Mouse (Mus musculus): ENCODE measurements at regions not wholly inside any gene's neighbourhood (a gene's known extent, or its start where the extent isn't known, plus 50 kb on each side); places are given as distances from the start of the nearest gene placed in this dataset.
A peak's percentile ranks its signal among the peaks of the same experiment; 100 is the strongest.

DNA sequence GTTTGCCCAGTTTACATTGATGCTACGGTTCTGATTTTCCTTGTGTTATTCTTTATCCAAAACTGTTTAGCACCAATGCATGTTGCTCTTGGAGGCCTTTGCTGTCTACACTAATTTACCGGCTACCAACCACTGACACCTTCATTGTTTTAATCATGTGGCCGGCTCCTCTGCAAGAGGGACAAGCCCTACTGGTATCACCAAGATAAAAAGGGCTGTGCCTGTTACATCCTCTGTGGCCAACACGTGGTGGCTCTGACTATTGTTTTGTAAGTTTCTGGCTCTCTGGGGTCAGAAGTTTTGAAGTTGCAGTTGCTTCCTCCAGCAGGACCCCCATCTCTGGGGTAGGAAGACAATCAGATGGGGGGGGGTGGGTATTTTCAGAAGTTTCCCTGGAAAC, 214.3 kb downstream of the Gm5426 start:
- Histone ChIP-seq H3K27me3 (replicated peaks; ENCODE audit: control insufficient read depth, insufficient read depth, low read length) (no peaks in the 10 kb centered on the region), H3K36me3 (ENCODE audit: control insufficient read depth, insufficient read depth) (no peaks in the 10 kb centered on the region), H3K4me3 (replicated peaks; ENCODE audit: low read length) (no peak overlapping the region), H3K4me1 (replicated peaks; ENCODE audit: control insufficient read depth, insufficient read depth, low read length) (no peaks in the 10 kb centered on the region), H3K27ac (ENCODE audit: low read length) (no peak overlapping the region), H3K9me3 (ENCODE audit: control insufficient read depth, low read length) (no peaks in the 10 kb centered on the region), H3K9ac (replicated peaks; ENCODE audit: low read depth, low read length) (no peak overlapping the region), H3K4me2 (ENCODE audit: low read length) (no peak overlapping the region)
- WGBS = 82% methylated on average over 4 of the region's 4 CpGs
- no peak for ATAC-seq

DNA sequence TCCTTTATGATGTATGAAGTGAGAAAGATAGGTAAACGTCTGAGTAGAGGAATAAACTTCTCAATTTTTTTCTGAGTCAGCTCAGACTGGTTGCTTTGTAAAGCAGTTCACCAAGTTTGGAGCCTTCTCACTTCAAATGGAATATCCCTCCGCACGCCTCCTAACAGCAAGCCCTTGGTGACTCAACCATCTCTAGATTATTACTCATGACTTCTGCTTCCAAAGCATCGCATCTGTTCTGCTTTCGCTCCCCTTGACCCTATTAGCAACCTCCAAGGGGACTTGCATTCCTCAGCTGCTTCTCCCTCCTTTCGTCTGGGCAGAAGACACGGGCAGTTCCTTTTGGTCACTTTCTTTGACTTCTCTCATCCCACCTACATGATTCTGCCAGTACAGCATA, 214.9 kb downstream of the Gm5426 start:
- no peak for ATAC-seq
- Histone ChIP-seq H3K9me3 (ENCODE audit: control insufficient read depth, low read length) (no peaks in the 10 kb centered on the region), H3K27ac (ENCODE audit: low read length) (no peak overlapping the region), H3K4me2 (ENCODE audit: low read length) (no peak overlapping the region), H3K36me3 (ENCODE audit: control insufficient read depth, insufficient read depth) (no peaks in the 10 kb centered on the region), H3K9ac (replicated peaks; ENCODE audit: low read depth, low read length) (no peak overlapping the region), H3K4me1 (replicated peaks; ENCODE audit: control insufficient read depth, insufficient read depth, low read length) (no peaks in the 10 kb centered on the region), H3K4me3 (replicated peaks; ENCODE audit: low read length) (no peak overlapping the region), H3K27me3 (replicated peaks; ENCODE audit: control insufficient read depth, insufficient read depth, low read length) (no peaks in the 10 kb centered on the region)
- 92% methylated on average over 7 of the region's 7 CpGs for WGBS

DNA sequence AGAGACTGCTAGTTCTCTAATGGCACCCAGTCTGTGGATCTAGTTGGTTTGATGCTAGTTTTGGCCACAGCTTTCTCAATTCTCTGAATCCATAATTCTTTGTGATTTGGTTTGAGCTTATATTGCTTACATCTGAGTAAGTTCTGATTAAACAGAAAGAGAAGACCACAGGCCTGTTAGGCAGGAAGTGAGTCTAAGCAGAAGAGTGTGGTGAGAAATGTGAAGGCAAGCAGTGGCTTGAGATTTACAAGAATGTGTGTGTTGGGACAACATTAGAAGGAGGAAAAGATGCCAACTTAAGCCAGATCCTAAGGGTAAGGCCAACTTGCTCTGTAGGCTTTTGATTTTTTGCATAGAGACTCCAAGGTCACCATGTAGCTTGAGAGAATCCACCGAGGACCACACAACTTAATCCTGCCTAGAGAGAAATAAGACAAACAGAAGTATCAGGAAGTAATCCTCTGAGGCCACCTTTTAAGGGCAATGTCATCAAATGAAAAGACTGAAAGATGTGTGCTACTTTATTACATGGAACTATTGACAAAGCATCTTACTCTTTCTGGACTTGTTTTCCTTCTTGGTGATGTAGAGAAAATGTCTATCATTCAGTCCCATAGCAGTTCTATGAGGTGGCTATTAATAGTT, 220.7 kb downstream of the Gm5426 start:
- H3K36me3 ChIP-seq (ENCODE audit: control insufficient read depth, insufficient read depth) = no peaks in the 10 kb centered on the region
- no peak for ATAC-seq
- H3K9ac ChIP-seq (replicated peaks; ENCODE audit: low read depth, low read length) = no peak overlapping the region
- H3K4me2 ChIP-seq (ENCODE audit: low read length) = no peak overlapping the region
- no peak overlapping the region for H3K27ac ChIP-seq (ENCODE audit: low read length)
- H3K27me3 ChIP-seq (replicated peaks; ENCODE audit: control insufficient read depth, insufficient read depth, low read length) = no peaks in the 10 kb centered on the region
- WGBS = 94% methylated on average over 1 of the region's 1 CpGs
- no peak overlapping the region for H3K4me3 ChIP-seq (replicated peaks; ENCODE audit: low read length)
- H3K4me1 ChIP-seq (replicated peaks; ENCODE audit: control insufficient read depth, insufficient read depth, low read length) = peaks cover 2% of the 10 kb centered on the region; the same call in 1 of the 2 replicates
- no peaks in the 10 kb centered on the region for H3K9me3 ChIP-seq (ENCODE audit: control insufficient read depth, low read length)

DNA sequence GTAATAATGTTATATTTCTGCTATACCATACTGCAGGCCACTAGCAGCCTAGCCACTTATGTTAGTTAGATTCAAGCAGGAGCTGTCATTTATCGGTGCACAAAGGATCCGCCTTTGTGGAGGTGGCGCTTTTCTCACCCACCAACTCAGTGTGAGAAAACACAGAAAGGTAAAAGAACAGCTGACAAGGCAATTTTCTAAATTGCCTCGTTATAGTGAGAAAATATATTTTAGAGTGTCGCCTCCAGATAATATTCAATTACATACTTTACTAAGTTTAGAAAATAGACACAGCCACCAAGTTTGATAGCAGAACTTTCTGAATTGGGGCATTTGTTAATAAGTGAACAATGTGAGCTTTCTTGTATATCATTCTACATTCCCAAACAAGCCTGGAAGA, 221.2 kb downstream of the Gm5426 start:
- no peak overlapping the region for H3K27ac ChIP-seq (ENCODE audit: low read length)
- no peaks in the 10 kb centered on the region for H3K27me3 ChIP-seq (replicated peaks; ENCODE audit: control insufficient read depth, insufficient read depth, low read length)
- no peaks in the 10 kb centered on the region for H3K9me3 ChIP-seq (ENCODE audit: control insufficient read depth, low read length)
- no peaks in the 10 kb centered on the region for H3K36me3 ChIP-seq (ENCODE audit: control insufficient read depth, insufficient read depth)
- H3K4me2 ChIP-seq (ENCODE audit: low read length) = no peak overlapping the region
- H3K4me3 ChIP-seq (replicated peaks; ENCODE audit: low read length) = no peak overlapping the region
- H3K4me1 ChIP-seq (replicated peaks; ENCODE audit: control insufficient read depth, insufficient read depth, low read length) = peaks cover 5% of the 10 kb centered on the region; the same call in 1 of the 2 replicates
- WGBS = 55% methylated on average over 5 of the region's 5 CpGs
- H3K9ac ChIP-seq (replicated peaks; ENCODE audit: low read depth, low read length) = no peak overlapping the region
- no peak for ATAC-seq

DNA sequence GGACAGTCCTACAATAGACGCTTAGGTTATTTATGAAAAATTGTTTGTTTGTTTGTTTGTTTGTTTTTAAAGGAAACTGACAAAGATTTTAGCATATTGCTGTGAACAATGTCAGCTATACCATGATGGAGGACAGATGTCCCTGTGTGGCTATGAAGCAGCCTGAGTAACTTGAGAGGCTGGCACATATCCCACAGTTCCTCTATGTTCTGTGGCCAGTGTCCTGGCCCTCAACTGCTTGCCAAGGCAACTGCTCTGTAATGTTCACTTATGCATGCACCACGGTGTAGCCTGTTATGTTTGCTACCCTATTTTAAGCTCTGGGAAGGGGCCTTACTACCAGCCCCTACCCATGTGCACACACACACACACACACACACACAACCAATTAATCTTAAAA, 222.6 kb downstream of the Gm5426 start:
- peaks cover 5% of the 10 kb centered on the region; the same call in 1 of the 2 replicates for H3K4me1 ChIP-seq (replicated peaks; ENCODE audit: control insufficient read depth, insufficient read depth, low read length)
- H3K9me3 ChIP-seq (ENCODE audit: control insufficient read depth, low read length) = no peaks in the 10 kb centered on the region
- no peaks in the 10 kb centered on the region for H3K36me3 ChIP-seq (ENCODE audit: control insufficient read depth, insufficient read depth)
- H3K4me2 ChIP-seq (ENCODE audit: low read length) = no peak overlapping the region
- no peak overlapping the region for H3K27ac ChIP-seq (ENCODE audit: low read length)
- H3K27me3 ChIP-seq (replicated peaks; ENCODE audit: control insufficient read depth, insufficient read depth, low read length) = no peaks in the 10 kb centered on the region
- no peak overlapping the region for H3K9ac ChIP-seq (replicated peaks; ENCODE audit: low read depth, low read length)
- no peak overlapping the region for H3K4me3 ChIP-seq (replicated peaks; ENCODE audit: low read length)
- 85% methylated on average over 2 of the region's 2 CpGs for WGBS
- no peak for ATAC-seq

DNA sequence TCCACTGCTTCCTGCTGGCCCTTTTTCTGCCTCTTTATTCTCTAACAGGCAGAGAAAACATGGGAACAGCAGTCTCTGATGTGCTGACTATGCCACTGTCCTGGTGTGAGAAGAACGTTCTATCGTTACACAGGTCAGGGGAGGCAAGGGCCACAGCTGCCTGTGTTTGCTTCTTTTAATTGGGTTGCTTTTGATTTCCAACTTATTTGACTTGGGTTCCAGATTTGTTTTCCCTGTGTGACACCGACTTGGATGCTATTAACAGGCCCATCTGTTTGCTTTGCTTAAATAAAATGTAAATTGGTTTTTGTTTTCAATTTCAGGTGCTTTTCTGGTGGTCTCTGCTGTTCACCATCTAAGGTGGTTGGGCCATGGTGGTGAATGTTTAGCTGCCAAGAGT, 225.8 kb downstream of the Gm5426 start:
- no peaks in the 10 kb centered on the region for H3K9me3 ChIP-seq (ENCODE audit: control insufficient read depth, low read length)
- H3K4me1 ChIP-seq (replicated peaks; ENCODE audit: control insufficient read depth, insufficient read depth, low read length) = peaks cover 5% of the 10 kb centered on the region; the same call in 1 of the 2 replicates
- no peak overlapping the region for H3K9ac ChIP-seq (replicated peaks; ENCODE audit: low read depth, low read length)
- H3K4me3 ChIP-seq (replicated peaks; ENCODE audit: low read length) = no peak overlapping the region
- H3K27me3 ChIP-seq (replicated peaks; ENCODE audit: control insufficient read depth, insufficient read depth, low read length) = no peaks in the 10 kb centered on the region
- H3K4me2 ChIP-seq (ENCODE audit: low read length) = no peak overlapping the region
- no peak overlapping the region for H3K27ac ChIP-seq (ENCODE audit: low read length)
- peak; percentile 31; the same call in 1 of the 2 replicates for ATAC-seq
- 32% methylated on average over 3 of the region's 3 CpGs for WGBS
- no peaks in the 10 kb centered on the region for H3K36me3 ChIP-seq (ENCODE audit: control insufficient read depth, insufficient read depth)

DNA sequence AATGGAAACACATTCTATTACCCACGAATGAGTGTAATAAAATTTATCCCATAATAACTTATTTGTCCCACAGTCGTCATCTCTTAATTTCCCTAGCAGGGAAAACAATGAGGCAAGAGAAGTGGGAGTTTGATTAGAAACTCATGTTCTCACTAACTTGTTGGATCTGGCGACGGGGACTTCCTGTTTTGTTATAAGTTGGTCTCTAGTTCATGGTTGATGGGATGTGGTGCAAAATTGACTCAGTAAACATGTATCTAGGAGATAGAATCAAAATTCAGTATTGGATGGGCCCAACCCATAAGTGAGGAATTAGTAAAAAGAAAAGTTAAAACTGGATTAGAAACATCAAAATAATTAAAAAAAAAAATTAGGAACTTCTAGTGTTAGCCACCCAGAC, 227.5 kb downstream of the Gm5426 start:
- 92% methylated on average over 4 of the region's 4 CpGs for WGBS
- Histone ChIP-seq H3K27ac (ENCODE audit: low read length) (no peak overlapping the region), H3K4me3 (replicated peaks; ENCODE audit: low read length) (no peak overlapping the region), H3K36me3 (ENCODE audit: control insufficient read depth, insufficient read depth) (no peaks in the 10 kb centered on the region), H3K9me3 (ENCODE audit: control insufficient read depth, low read length) (no peaks in the 10 kb centered on the region), H3K27me3 (replicated peaks; ENCODE audit: control insufficient read depth, insufficient read depth, low read length) (no peaks in the 10 kb centered on the region), H3K9ac (replicated peaks; ENCODE audit: low read depth, low read length) (no peak overlapping the region), H3K4me2 (ENCODE audit: low read length) (no peak overlapping the region), H3K4me1 (replicated peaks; ENCODE audit: control insufficient read depth, insufficient read depth, low read length) (peaks cover 5% of the 10 kb centered on the region; the same call in 1 of the 2 replicates)
- ATAC-seq = no peak

DNA sequence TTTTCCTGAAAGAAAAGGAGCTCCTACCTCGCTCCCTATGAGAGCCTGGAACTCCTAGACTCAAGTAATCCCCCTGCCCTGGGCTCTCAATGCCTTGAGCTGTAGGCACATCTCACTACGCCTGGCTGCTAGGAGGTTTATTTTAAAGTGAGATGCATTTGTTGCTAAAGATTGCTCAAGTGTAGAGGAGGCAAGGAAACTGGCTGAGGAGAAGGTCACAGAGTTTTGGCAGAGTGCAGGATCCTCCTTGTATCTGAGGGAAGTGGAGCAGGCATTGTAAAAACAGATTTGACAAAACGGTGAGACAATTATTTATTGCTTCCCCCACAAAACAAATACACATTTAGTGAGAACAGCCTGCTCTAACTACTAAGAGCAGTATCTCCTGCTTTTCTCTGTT, 228.7 kb downstream of the Gm5426 start:
- Histone ChIP-seq H3K27me3 (replicated peaks; ENCODE audit: control insufficient read depth, insufficient read depth, low read length) (no peaks in the 10 kb centered on the region), H3K27ac (ENCODE audit: low read length) (no peak overlapping the region), H3K9me3 (ENCODE audit: control insufficient read depth, low read length) (no peaks in the 10 kb centered on the region), H3K36me3 (ENCODE audit: control insufficient read depth, insufficient read depth) (no peaks in the 10 kb centered on the region), H3K4me2 (ENCODE audit: low read length) (no peak overlapping the region), H3K4me3 (replicated peaks; ENCODE audit: low read length) (no peak overlapping the region), H3K4me1 (replicated peaks; ENCODE audit: control insufficient read depth, insufficient read depth, low read length) (peaks cover 5% of the 10 kb centered on the region; the same call in 1 of the 2 replicates), H3K9ac (replicated peaks; ENCODE audit: low read depth, low read length) (no peak overlapping the region)
- no peak for ATAC-seq
- WGBS = 81% methylated on average over 3 of the region's 3 CpGs

DNA sequence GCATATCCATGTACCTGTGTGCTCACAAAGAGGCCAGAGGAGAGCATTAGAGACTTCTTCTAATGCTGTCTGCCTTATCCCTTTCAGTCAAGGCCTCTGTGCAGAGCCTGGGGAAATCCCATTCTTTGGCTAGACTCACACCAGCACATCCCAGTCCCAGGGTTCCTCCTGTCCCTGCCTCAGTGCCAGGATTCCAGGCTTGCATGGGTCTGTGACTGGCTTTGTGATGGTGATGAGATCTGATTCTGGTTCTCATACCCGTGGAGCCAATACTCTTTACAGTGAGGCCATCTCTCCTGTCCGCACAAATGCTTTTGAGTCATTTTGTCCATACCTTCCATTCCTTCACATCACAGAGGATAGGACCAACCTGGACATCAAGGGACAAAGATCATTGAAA, 230.5 kb downstream of the Gm5426 start:
- WGBS = 89% methylated on average over 2 of the region's 2 CpGs
- H3K4me1 ChIP-seq (replicated peaks; ENCODE audit: control insufficient read depth, insufficient read depth, low read length) = peaks cover 12% of the 10 kb centered on the region
- H3K27me3 ChIP-seq (replicated peaks; ENCODE audit: control insufficient read depth, insufficient read depth, low read length) = no peaks in the 10 kb centered on the region
- H3K4me3 ChIP-seq (replicated peaks; ENCODE audit: low read length) = no peak overlapping the region
- H3K36me3 ChIP-seq (ENCODE audit: control insufficient read depth, insufficient read depth) = no peaks in the 10 kb centered on the region
- ATAC-seq = no peak
- no peaks in the 10 kb centered on the region for H3K9me3 ChIP-seq (ENCODE audit: control insufficient read depth, low read length)
- H3K9ac ChIP-seq (replicated peaks; ENCODE audit: low read depth, low read length) = no peak overlapping the region
- no peak overlapping the region for H3K4me2 ChIP-seq (ENCODE audit: low read length)
- no peak overlapping the region for H3K27ac ChIP-seq (ENCODE audit: low read length)
